Mouse (Mus musculus): ENCODE data around the gene Pir. TPM values are rescaled to one million over a fixed set of nuclear protein-coding genes. Genes with fewer than 3 reads are reported as not detected.

Pir gene
- total and polyA plus RNA-seq, 3 experiments = not detected

- H3K4me1 ChIP-seq (ENCODE audit: control insufficient read depth in 1 of 2, insufficient read depth in 2 of 2) = peaks cover 0 to 15% of the 10 kb centered on the region in 2 experiments; a peak in 1 of 4 replicates
- in situ Hi-C loops (cut with MboI; ENCODE audit: low pct_ligation_motif_present, low pct_unique_long_range_greater_than_20kb, low sequenced_read_pairs) = no loop called here
- no peak overlapping the region for H3K4me3 ChIP-seq (replicated peaks in 1 of 3; ENCODE audit: low read depth in 2 of 3, low read length in 2 of 3, poor library complexity in 1 of 3)
- no peaks in the 10 kb centered on the region for H3K9me3 ChIP-seq (replicated peaks; ENCODE audit: low read length)
- H3K9ac ChIP-seq (ENCODE audit: insufficient read depth, low read depth) = no peak overlapping the region
- dilution Hi-C loops (cut with MboI; ENCODE audit: extremely low pct_ligation_motif_present, extremely low pct_unique_long_range_greater_than_20kb, low sequenced_read_pairs) = no loop called here
- peaks cover 6 to 7% of the 10 kb centered on the region in 2 experiments for H3K36me3 ChIP-seq (replicated peaks in 1 of 2; ENCODE audit: control insufficient read depth in 1 of 2, insufficient read depth in 1 of 2, low read length in 1 of 2)
- TF ChIP-seq USF1 (IDR thresholded peaks at IDR 0.05; ENCODE audit: low read depth, low read length) (no peak), ZMIZ1 (IDR thresholded peaks at IDR 0.05; ENCODE audit: low read depth, low read length) (no peak), NRF1 (IDR thresholded peaks at IDR 0.05; ENCODE audit: low read depth, low read length) (no peak), CHD2 (IDR thresholded peaks at IDR 0.05; ENCODE audit: low read length) (no peak), SMC3 (IDR thresholded peaks at IDR 0.05; ENCODE audit: low read depth, low read length) (no peak), TCF12 (IDR thresholded peaks at IDR 0.05; ENCODE audit: low read depth, low read length) (no peak), RCOR1 (conservative IDR thresholded peaks at IDR 0.05; ENCODE audit: low read depth, low read length) (no peak), ZNF384 (IDR thresholded peaks at IDR 0.05; ENCODE audit: low read depth, low read length) (no peak), MXI1 (IDR thresholded peaks at IDR 0.05; ENCODE audit: low read depth, low read length) (no peak), JUND (conservative IDR thresholded peaks at IDR 0.05; ENCODE audit: low read depth, low read length) (no peak), IRF4 (IDR thresholded peaks at IDR 0.05; ENCODE audit: low read depth, low read length) (no peak), BHLHE40 (IDR thresholded peaks at IDR 0.05; ENCODE audit: low read depth, low read length) (no peak), MAFK (IDR thresholded peaks at IDR 0.05; ENCODE audit: insufficient replicate concordance, low read length) (no peak), MAX (IDR thresholded peaks at IDR 0.05; ENCODE audit: low read length) (no peak), HCFC1 (IDR thresholded peaks at IDR 0.05; ENCODE audit: low read depth, low read length) (no peak), MYC (IDR thresholded peaks at IDR 0.05; ENCODE audit: low read depth, low read length) (no peak), ZKSCAN1 (IDR thresholded peaks at IDR 0.05; ENCODE audit: borderline replicate concordance, low read depth, low read length) (no peak)
- no peak overlapping the region for H3K4me2 ChIP-seq (ENCODE audit: insufficient read depth, low read depth, poor library complexity, severe bottlenecking)
- DNase-seq (ENCODE audit: extremely low read depth) = no peak
- no peak overlapping the region for H3K27ac ChIP-seq (ENCODE audit: insufficient read depth, low read depth)
- peaks cover 10% of the 10 kb centered on the region; the same call in 1 of the 2 replicates for H3K79me2 ChIP-seq (replicated peaks; ENCODE audit: control insufficient read depth, extremely low read depth, insufficient read depth, poor library complexity, severe bottlenecking)
- no peaks in the 10 kb centered on the region for H3K27me3 ChIP-seq (replicated peaks)
These were observed 148.8 kb downstream of the Pir start for GRCm38 (mm10) chrX:164418008-164418407.

- Histone ChIP-seq H3K4me2 (ENCODE audit: insufficient read depth, low read depth, poor library complexity, severe bottlenecking) (peak within 1 kb of the TSS; percentile 62; the same call in 1 of the 2 replicates), H3K27ac (ENCODE audit: insufficient read depth, low read depth) (no peak within 1 kb of the TSS), H3K4me3 (replicated peaks in 1 of 3; ENCODE audit: low read depth in 2 of 3, low read length in 2 of 3, poor library complexity in 1 of 3) (peak within 1 kb of the TSS; percentile 68 to 77 (median 77)), H3K9ac (ENCODE audit: insufficient read depth, low read depth) (peak within 1 kb of the TSS; percentile 92), H3K27me3 (replicated peaks) (no peaks in the 10 kb centered on the region), H3K79me2 (replicated peaks; ENCODE audit: control insufficient read depth, extremely low read depth, insufficient read depth, poor library complexity, severe bottlenecking) (peaks cover 10% of the 10 kb centered on the region; the same call in 1 of the 2 replicates), H3K9me3 (replicated peaks; ENCODE audit: low read length) (no peaks in the 10 kb centered on the region), H3K36me3 (replicated peaks in 1 of 2; ENCODE audit: control insufficient read depth in 1 of 2, insufficient read depth in 1 of 2, low read length in 1 of 2) (peaks cover 7 to 16% of the 10 kb centered on the region in 2 experiments), H3K4me1 (ENCODE audit: control insufficient read depth in 1 of 2, insufficient read depth in 2 of 2) (peaks cover 0 to 15% of the 10 kb centered on the region in 2 experiments; a peak in 1 of 4 replicates)
- in situ Hi-C loops (cut with MboI; ENCODE audit: low pct_ligation_motif_present, low pct_unique_long_range_greater_than_20kb, low sequenced_read_pairs) = no loop called here
- peak; percentile 93 for DNase-seq (ENCODE audit: extremely low read depth)
- TF ChIP-seq ZKSCAN1 (IDR thresholded peaks at IDR 0.05; ENCODE audit: borderline replicate concordance, low read depth, low read length) = no peak
- peak; percentile 80 for TF ChIP-seq POLR2A (IDR thresholded peaks at IDR 0.05; ENCODE audit: low read depth, low read length)
- TF ChIP-seq ZC3H11A (IDR thresholded peaks at IDR 0.05; ENCODE audit: low read depth, low read length) = no peak
- TF ChIP-seq ZMIZ1 (IDR thresholded peaks at IDR 0.05; ENCODE audit: low read depth, low read length) = no peak
- TF ChIP-seq HCFC1 (IDR thresholded peaks at IDR 0.05; ENCODE audit: low read depth, low read length) = peak; percentile 69
- TF ChIP-seq NELFE (IDR thresholded peaks at IDR 0.05; ENCODE audit: low read depth, low read length) = peak; percentile 68; the same call in 1 of the 2 replicates
- peak; percentile 53; the same call in 1 of the 2 replicates for TF ChIP-seq SIN3A (IDR thresholded peaks at IDR 0.05; ENCODE audit: low read length)
- no peak for TF ChIP-seq JUND (conservative IDR thresholded peaks at IDR 0.05; ENCODE audit: low read depth, low read length)
- peak; percentile 52 for TF ChIP-seq NRF1 (IDR thresholded peaks at IDR 0.05; ENCODE audit: low read depth, low read length)
- TF ChIP-seq CHD1 (IDR thresholded peaks at IDR 0.05; ENCODE audit: low read depth, low read length) = no peak
- peak; percentile 63; the same call in 1 of the 2 replicates for TF ChIP-seq MXI1 (IDR thresholded peaks at IDR 0.05; ENCODE audit: low read depth, low read length)
- TF ChIP-seq RAD21 (IDR thresholded peaks at IDR 0.05; ENCODE audit: low read depth, low read length) = no peak
- TF ChIP-seq ELF1 (IDR thresholded peaks at IDR 0.05; ENCODE audit: low read depth, low read length) = peak; percentile 78
- dilution Hi-C loops (cut with MboI; ENCODE audit: extremely low pct_ligation_motif_present, extremely low pct_unique_long_range_greater_than_20kb, low sequenced_read_pairs) = no loop called here
These were observed 150.3 kb downstream of the Pir start, which contains the start of gene Piga for GRCm38 (mm10) chrX:164419471-164419939. Gene Piga (plus strand): TSS chrX:164419787.
